Mouse (Mus musculus) myocyte (in vitro differentiated cells): ENCODE measurements around the gene Adamts8. TPM values are rescaled to one million over a fixed set of nuclear protein-coding genes. Genes with fewer than 3 reads are reported as not detected.

Experiments
- H3K27me3 ChIP-seq: one replicate; pipeline ENCODE4 v1.6.1; 2011; ENCODE audit not compliant: control insufficient read depth, insufficient read depth, insufficient read length
- H3K36me3 ChIP-seq: one replicate; pipeline ENCODE4 v1.6.1; 2011; ENCODE audit not compliant: control insufficient read depth, insufficient read depth
- H3K4me2 ChIP-seq: one replicate; pipeline ENCODE4 v1.6.1; 2011; ENCODE audit warnings: low read depth, control low read depth
- H3K4me3 ChIP-seq: one replicate; pipeline ENCODE4 v1.5.1; 2011; ENCODE audit warnings: mild to moderate bottlenecking, control low read depth, moderate library complexity
- H3K79me2 ChIP-seq: one replicate; pipeline ENCODE4 v1.6.1; 2011; ENCODE audit not compliant: control insufficient read depth, insufficient read depth
- H3ac ChIP-seq: one replicate; pipeline ENCODE4 v1.6.1; 2011; ENCODE audit not compliant: control insufficient read depth, insufficient read length
- CEBPB ChIP-seq: IDR thresholded peaks from 2 replicates; pipeline ENCODE4 v1.6.1; 2011; ENCODE audit warnings: mild to moderate bottlenecking, moderate library complexity; ENCODE audit not compliant: poor library complexity, insufficient read depth, severe bottlenecking
- E2F4 ChIP-seq: IDR thresholded peaks from one replicate; pipeline ENCODE4 v1.6.1; 2011; ENCODE audit warnings: mild to moderate bottlenecking, control low read depth, moderate library complexity; ENCODE audit not compliant: insufficient read depth
- MAX ChIP-seq: IDR thresholded peaks from one replicate; pipeline ENCODE4 v1.6.1; 2011; ENCODE audit warnings: low read depth, mild to moderate bottlenecking, control low read depth
- MYOD1 ChIP-seq, 3 experiments: IDR thresholded peaks; one replicate each; pipeline ENCODE4 v1.6.1; 2011; ENCODE audit warnings: control low read depth in 2 of 3, low read depth in 2 of 3, mild to moderate bottlenecking in 2 of 3, moderate library complexity in 1 of 3; ENCODE audit not compliant: insufficient read length in 2 of 3, control insufficient read depth in 1 of 3
- MYOG ChIP-seq, 3 experiments: IDR thresholded peaks; one replicate each; pipeline ENCODE4 v1.6.1; 2011; ENCODE audit warnings: control low read depth in 2 of 3, low read depth in 2 of 3, mild to moderate bottlenecking in 2 of 3; ENCODE audit not compliant: insufficient read length in 2 of 3, control insufficient read depth in 1 of 3, insufficient read depth in 1 of 3
- POLR2A ChIP-seq: IDR thresholded peaks from one replicate; pipeline ENCODE4 v1.6.1; 2011; ENCODE audit warnings: low read depth, mild to moderate bottlenecking, control low read depth, moderate library complexity; ENCODE audit not compliant: insufficient read length
- POLR2AphosphoS2 ChIP-seq: IDR thresholded peaks from one replicate; pipeline ENCODE4 v1.6.1; 2011; ENCODE audit warnings: low read depth, control low read depth; ENCODE audit not compliant: insufficient read length
- REST ChIP-seq: IDR thresholded peaks from one replicate; pipeline ENCODE4 v1.6.1; 2011; ENCODE audit warnings: mild to moderate bottlenecking, control low read depth, moderate library complexity; ENCODE audit not compliant: insufficient read depth, insufficient read length
- SRF ChIP-seq: IDR thresholded peaks from one replicate; pipeline ENCODE4 v1.6.1; 2011; ENCODE audit warnings: low read depth; ENCODE audit not compliant: control insufficient read depth, insufficient read length
- TCF12 ChIP-seq: IDR thresholded peaks from one replicate; pipeline ENCODE4 v1.6.1; 2011; ENCODE audit warnings: mild to moderate bottlenecking, control low read depth; ENCODE audit not compliant: poor library complexity, insufficient read depth, severe bottlenecking
- TCF3 ChIP-seq: IDR thresholded peaks from one replicate; pipeline ENCODE4 v1.6.1; 2011; ENCODE audit warnings: low read depth, control low read depth; ENCODE audit not compliant: insufficient read length
- USF1 ChIP-seq: IDR thresholded peaks from one replicate; pipeline ENCODE4 v1.6.1; 2011; ENCODE audit warnings: low read depth, mild to moderate bottlenecking, control low read depth, moderate library complexity
- polyA plus RNA-seq: library from polyadenylated mRNA; unstranded; fragments of >200 nt; fragmentation: generic; extraction: Trizol; gene quantifications from one replicate; pipeline ENCODE4 v1.2.1, GENCODE M21; 2012; ENCODE audit warnings: missing spikeins

Adamts8 gene
- not detected for polyA plus RNA-seq

DNA sequence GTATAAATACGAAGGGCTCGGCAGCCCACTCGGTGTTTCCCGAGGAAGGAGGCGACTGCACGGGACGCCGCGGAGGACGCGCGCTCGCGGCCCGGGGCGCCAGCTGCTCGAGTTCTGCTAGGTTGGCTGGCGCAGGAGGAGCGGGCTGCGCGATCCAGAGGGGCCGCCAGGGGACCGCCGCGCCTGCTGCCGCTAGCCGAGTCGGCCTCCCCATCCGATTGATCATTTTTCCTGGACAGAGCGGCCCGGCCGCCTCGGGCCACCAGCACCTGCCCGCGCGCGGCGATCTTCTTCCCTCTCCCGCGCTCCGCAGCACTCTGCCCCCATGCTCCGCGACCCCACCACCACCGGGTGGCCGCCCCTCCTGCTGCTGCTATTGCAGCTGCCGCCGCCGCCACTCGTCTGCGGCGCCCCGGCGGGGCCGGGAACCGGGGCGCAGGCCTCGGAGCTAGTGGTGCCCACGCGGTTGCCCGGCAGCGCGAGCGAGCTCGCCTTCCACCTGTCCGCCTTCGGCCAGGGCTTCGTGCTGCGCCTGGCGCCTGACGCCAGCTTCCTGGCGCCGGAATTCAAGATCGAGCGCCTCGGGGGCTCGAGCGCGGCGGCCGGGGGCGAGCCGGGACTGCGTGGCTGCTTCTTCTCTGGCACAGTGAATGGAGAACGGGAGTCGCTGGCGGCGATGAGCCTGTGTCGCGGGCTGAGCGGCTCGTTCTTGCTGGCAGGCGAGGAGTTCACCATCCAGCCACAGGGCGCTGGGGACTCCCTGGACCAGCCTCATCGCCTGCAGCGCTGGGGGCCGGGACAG is at the start of gene Adamts8:
TSS of gene Adamts8 (plus strand) at position 51 of the 802 bp plus-strand sequence.
- TF ChIP-seq REST (no peak), POLR2AphosphoS2 (no peak)
- H3ac ChIP-seq: peak within 1 kb of the TSS; percentile 25
- peaks cover 46% of the 10 kb centered on the region for H3K27me3 ChIP-seq
- no peak within 1 kb of the TSS for H3K4me2 ChIP-seq
- H3K36me3 ChIP-seq: no peaks in the 10 kb centered on the region
- H3K79me2 ChIP-seq: no peaks in the 10 kb centered on the region
- no peak within 1 kb of the TSS for H3K4me3 ChIP-seq

DNA sequence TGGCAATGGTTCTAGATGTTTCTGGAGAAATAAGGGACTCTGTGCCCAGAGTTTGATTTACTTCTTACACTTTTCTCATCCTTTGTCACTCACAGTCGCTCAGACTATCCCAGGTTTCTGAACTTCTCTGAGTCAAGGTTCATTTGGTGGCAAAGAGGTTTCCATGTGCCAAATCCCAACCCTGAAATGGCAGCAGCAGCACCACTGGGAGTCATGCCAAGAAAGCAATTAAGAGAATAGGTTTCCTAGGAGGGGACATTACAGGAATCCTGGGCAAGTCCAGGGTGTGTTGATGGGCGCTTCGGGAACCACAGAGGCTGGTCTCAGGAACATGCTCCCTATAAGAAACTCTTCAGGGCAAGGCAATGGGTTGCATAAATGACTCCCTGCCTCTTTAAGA is 46.7 kb upstream of the Adamts8 start:
- Histone ChIP-seq H3K79me2 (no peaks in the 10 kb centered on the region), H3K4me2 (no peak overlapping the region), H3K27me3 (no peaks in the 10 kb centered on the region), H3ac (no peak overlapping the region), H3K36me3 (no peaks in the 10 kb centered on the region), H3K4me3 (no peak overlapping the region)
- TF ChIP-seq E2F4: no peak
- TF ChIP-seq USF1: no peak
- TF ChIP-seq POLR2A: no peak
- no peak for TF ChIP-seq TCF12
- no peak for TF ChIP-seq SRF
- TF ChIP-seq REST: no peak
- no peak for TF ChIP-seq POLR2AphosphoS2
- no peak for TF ChIP-seq MYOD1 (IDR thresholded peaks at IDR 0.05; ENCODE audit: control insufficient read depth in 1 of 3, insufficient read length in 2 of 3, low read depth in 2 of 3)

DNA sequence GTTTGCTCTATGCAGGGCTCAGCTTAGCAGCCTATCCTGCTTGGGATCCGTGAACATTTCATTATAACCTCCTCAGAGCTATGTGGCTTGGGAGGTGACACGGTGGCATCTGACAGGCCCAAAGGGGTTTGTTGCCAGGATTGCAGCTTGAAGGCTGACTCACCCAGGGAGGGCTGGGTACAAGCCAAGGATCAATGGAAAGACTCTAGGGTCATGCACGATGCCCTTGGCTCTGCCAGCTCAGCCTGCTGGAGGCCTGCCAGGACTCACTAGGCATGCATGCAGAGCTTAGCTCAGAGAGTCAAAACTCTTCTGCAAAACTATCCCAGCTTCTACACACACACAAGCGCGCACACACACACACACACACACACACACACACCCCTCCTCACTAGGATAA is 45.6 kb upstream of the Adamts8 start:
- Histone ChIP-seq H3K79me2 (no peaks in the 10 kb centered on the region), H3K4me2 (peak overlapping the region; percentile 2), H3K27me3 (no peaks in the 10 kb centered on the region), H3K4me3 (no peak overlapping the region), H3K36me3 (no peaks in the 10 kb centered on the region), H3ac (no peak overlapping the region)
- TF ChIP-seq POLR2AphosphoS2 (no peak), E2F4 (no peak), MYOD1 (IDR thresholded peaks at IDR 0.05; ENCODE audit: control insufficient read depth in 1 of 3, insufficient read length in 2 of 3, low read depth in 2 of 3) (no peak), CEBPB (no peak), MAX (no peak), SRF (no peak), TCF3 (no peak)

DNA sequence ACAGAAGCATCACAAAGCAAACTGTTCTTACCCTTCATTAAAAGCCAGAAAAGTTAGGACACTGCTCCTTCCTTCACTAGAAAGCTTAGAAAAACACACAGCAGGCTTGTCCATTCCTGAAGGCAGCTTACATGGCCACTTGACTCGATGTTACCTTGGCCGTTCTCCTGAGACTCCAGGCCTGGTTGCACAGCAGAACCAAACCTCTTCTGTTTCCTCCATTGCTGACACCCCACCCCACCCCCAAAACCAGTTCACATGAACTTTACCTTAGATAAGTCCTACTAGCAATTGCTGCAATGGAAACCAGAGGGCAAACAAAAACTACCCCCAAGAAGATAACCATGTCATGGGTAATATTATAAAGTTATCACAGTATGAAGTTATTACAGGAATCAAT is 45.2 kb upstream of the Adamts8 start:
- Histone ChIP-seq H3K4me3 (no peak overlapping the region), H3K79me2 (no peaks in the 10 kb centered on the region), H3K36me3 (no peaks in the 10 kb centered on the region), H3K27me3 (no peaks in the 10 kb centered on the region), H3ac (no peak overlapping the region), H3K4me2 (peak overlapping the region; percentile 2)
- TF ChIP-seq MYOG (IDR thresholded peaks at IDR 0.05; ENCODE audit: control insufficient read depth in 1 of 3, insufficient read depth in 1 of 3, insufficient read length in 2 of 3, low read depth in 2 of 3) (no peak), REST (no peak), SRF (no peak), POLR2AphosphoS2 (no peak), CEBPB (no peak), TCF3 (no peak), POLR2A (no peak), MYOD1 (IDR thresholded peaks at IDR 0.05; ENCODE audit: control insufficient read depth in 1 of 3, insufficient read length in 2 of 3, low read depth in 2 of 3) (no peak), MAX (no peak), TCF12 (no peak), USF1 (no peak), E2F4 (no peak)

DNA sequence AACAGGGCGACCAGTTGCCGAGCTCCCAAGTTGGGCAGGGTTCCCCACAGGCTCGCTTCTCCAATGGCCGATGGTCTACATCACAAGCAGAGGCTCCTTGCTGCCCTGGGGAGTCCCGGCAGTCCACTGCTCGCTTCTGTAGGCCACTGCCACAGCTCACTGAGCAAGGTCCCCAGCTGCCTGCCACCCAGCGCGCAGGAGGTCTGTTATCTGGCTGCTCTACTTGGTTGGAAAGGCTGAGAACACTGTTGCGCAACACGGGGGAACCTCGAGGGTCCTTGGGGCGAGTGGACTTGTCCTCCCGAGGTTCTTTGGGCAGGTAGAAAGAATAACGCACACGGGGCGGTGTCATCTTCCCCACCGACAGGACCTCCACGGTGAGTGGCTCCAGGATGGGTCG is 40.2 kb upstream of the Adamts8 start:
- Histone ChIP-seq H3K4me2 (no peak overlapping the region), H3K4me3 (no peak overlapping the region), H3K79me2 (no peaks in the 10 kb centered on the region), H3ac (no peak overlapping the region), H3K27me3 (no peaks in the 10 kb centered on the region), H3K36me3 (no peaks in the 10 kb centered on the region)
- TF ChIP-seq REST (no peak), TCF12 (no peak), CEBPB (no peak), E2F4 (no peak)
